ENCODE assay signal across 15 mouse cellular contexts in genomic region chr2:126477556-126477955, GRCm38 (mm10). TPM values are rescaled to one million over a fixed set of nuclear protein-coding genes. Genes with fewer than 3 reads are reported as not detected.
DNase-seq lines count a peak whose midpoint lies in the region; ATAC-seq and TF ChIP-seq lines count a peak whose summit lies in the region.
"Had no signal": no experiment of that assay in that cellular context is flagged by ENCODE, and none has a peak within 500 bp of the region (broad histone marks: within the 10 kb centered on the region; RNA-seq: fewer than 3 reads in every experiment).

No protein-coding gene starts in this region.

- no peak for TF ChIP-seq CTCF in hindbrain, postnatal 0 days (IDR thresholded peaks at IDR 0.05; ENCODE audit: low read depth)
- no peak for TF ChIP-seq CTCF in bone marrow, adult 2 months (IDR thresholded peaks at IDR 0.05; ENCODE audit: control insufficient read depth, insufficient read depth, low read length)

- H3K4me2 ChIP-seq in hindbrain, postnatal 0 days (ENCODE audit: low read depth, low read length): no peak overlapping the region
- H3K4me2 ChIP-seq in hindbrain, embryonic 14.5 days (replicated peaks): no peak overlapping the region
- H3K4me2 ChIP-seq: midbrain, embryonic 12.5 days; neural tube, embryonic 13.5 days; stomach, embryonic 15.5 days had no signal

- no peaks in the 10 kb centered on the region for H3K27me3 ChIP-seq in hindbrain, postnatal 0 days (ENCODE audit: insufficient read depth, low read length)
- no peaks in the 10 kb centered on the region for H3K27me3 ChIP-seq in hindbrain, embryonic 14.5 days (ENCODE audit: control insufficient read depth, insufficient read depth, low read length)
- no peaks in the 10 kb centered on the region for H3K27me3 ChIP-seq in limb, embryonic 10.5 days (ENCODE audit: low read depth, poor library complexity, severe bottlenecking)
- H3K27me3 ChIP-seq: midbrain, embryonic 12.5 days; neural tube, embryonic 13.5 days; stomach, embryonic 15.5 days had no signal

- peak; percentile 74 to 75 for DNase-seq in cerebellum, postnatal 10 days
- peak; percentile 42 for DNase-seq in hindbrain, postnatal 0 days (ENCODE audit: low spot score)
- no peak for DNase-seq in hindbrain, embryonic 14.5 days (ENCODE audit: low spot score)
- DNase-seq in lung, postnatal 36 days: peak; percentile 74
- DNase-seq in urinary bladder, postnatal 4 days (ENCODE audit: low spot score in 2 of 2): no peak
- no peak for DNase-seq in limb, embryonic 10.5 days (ENCODE audit: low spot score)
- DNase-seq: cerebellum, adult 11-12 months had no signal

- H3K27ac ChIP-seq in hindbrain, postnatal 0 days: no peak overlapping the region
- H3K27ac ChIP-seq in hindbrain, embryonic 14.5 days: no peak overlapping the region
- H3K27ac ChIP-seq in bone marrow, adult 2 months (ENCODE audit: control insufficient read depth, insufficient read depth, low read depth, low read length, poor library complexity): 0 out of 2 replicates have a peak overlapping the region, but pooled peaks have one; percentile 1
- no peak overlapping the region for H3K27ac ChIP-seq in limb, embryonic 10.5 days
- H3K27ac ChIP-seq: embryonic facial prominence, embryonic 10.5 days; midbrain, embryonic 12.5 days; neural tube, embryonic 13.5 days; stomach, embryonic 15.5 days had no signal

- no peaks in the 10 kb centered on the region for H3K4me1 ChIP-seq in hindbrain, postnatal 0 days (ENCODE audit: insufficient read depth, low read length)
- H3K4me1 ChIP-seq in hindbrain, embryonic 14.5 days (replicated peaks; ENCODE audit: control insufficient read depth, insufficient read depth, low read length): no peaks in the 10 kb centered on the region
- peaks cover 8% of the 10 kb centered on the region for H3K4me1 ChIP-seq in bone marrow, adult 2 months (ENCODE audit: control insufficient read depth, insufficient read depth, low read length)
- H3K4me1 ChIP-seq in limb, embryonic 10.5 days: no peaks in the 10 kb centered on the region
- H3K4me1 ChIP-seq: embryonic facial prominence, embryonic 10.5 days; midbrain, embryonic 12.5 days; neural tube, embryonic 13.5 days; stomach, embryonic 15.5 days had no signal

- no peak overlapping the region for H3K9ac ChIP-seq in hindbrain, postnatal 0 days (replicated peaks; ENCODE audit: low read length)
- no peak overlapping the region for H3K9ac ChIP-seq in hindbrain, embryonic 14.5 days
- H3K9ac ChIP-seq: midbrain, embryonic 12.5 days; neural tube, embryonic 13.5 days; stomach, embryonic 15.5 days had no signal

- no peaks in the 10 kb centered on the region for H3K36me3 ChIP-seq in hindbrain, postnatal 0 days (ENCODE audit: insufficient read depth, low read length)
- no peaks in the 10 kb centered on the region for H3K36me3 ChIP-seq in hindbrain, embryonic 14.5 days (replicated peaks; ENCODE audit: control insufficient read depth, insufficient read depth)
- no peaks in the 10 kb centered on the region for H3K36me3 ChIP-seq in limb, embryonic 10.5 days
- H3K36me3 ChIP-seq: embryonic facial prominence, embryonic 10.5 days; G1E; midbrain, embryonic 12.5 days; neural tube, embryonic 13.5 days; stomach, embryonic 15.5 days had no signal

- TF ChIP-seq POLR2A in bone marrow, adult 2 months (IDR thresholded peaks at IDR 0.05; ENCODE audit: borderline replicate concordance, control insufficient read depth, low read depth, low read length): no peak

- 67% methylated on average over 7 of the region's 7 CpGs for WGBS in hindbrain, postnatal 0 days
- 93% methylated on average over 7 of the region's 7 CpGs for WGBS in hindbrain, embryonic 14.5 days
- 25% methylated on average over 7 of the region's 7 CpGs for WGBS in bone marrow, adult 2 months
- WGBS in limb, embryonic 10.5 days: 94% methylated on average over 7 of the region's 7 CpGs

- H3K4me3 ChIP-seq in hindbrain, postnatal 0 days (ENCODE audit: low read length): no peak overlapping the region
- no peak overlapping the region for H3K4me3 ChIP-seq in hindbrain, embryonic 14.5 days (replicated peaks; ENCODE audit: low read length)
- no peak overlapping the region for H3K4me3 ChIP-seq in bone marrow, adult 2 months (replicated peaks; ENCODE audit: control insufficient read depth, low read depth, low read length)
- H3K4me3 ChIP-seq in limb, embryonic 10.5 days: no peak overlapping the region
- H3K4me3 ChIP-seq: embryonic facial prominence, embryonic 10.5 days; midbrain, embryonic 12.5 days; neural tube, embryonic 13.5 days; stomach, embryonic 15.5 days had no signal

- no peaks in the 10 kb centered on the region for H3K9me3 ChIP-seq in hindbrain, postnatal 0 days (ENCODE audit: low read length)
- no peaks in the 10 kb centered on the region for H3K9me3 ChIP-seq in hindbrain, embryonic 14.5 days (ENCODE audit: control insufficient read depth, low read length)
- no peaks in the 10 kb centered on the region for H3K9me3 ChIP-seq in limb, embryonic 10.5 days (replicated peaks)
- H3K9me3 ChIP-seq: embryonic facial prominence, embryonic 10.5 days; G1E; midbrain, embryonic 12.5 days; neural tube, embryonic 13.5 days; stomach, embryonic 15.5 days had no signal

- no peak for ATAC-seq in cerebellum, adult (ENCODE audit: insufficient number of reproducible peaks, low FRiP score, low TSS enrichment)
- no peak for ATAC-seq in hindbrain, postnatal 0 days
- ATAC-seq in hindbrain, embryonic 14.5 days (ENCODE audit: low FRiP score): no peak

RNA-seq across cellular contexts. Expression of gene Atp8b4, which starts 22.9 kb away (rescaled TPM):
- total RNA-seq in hindbrain, postnatal 0 days (2014; rRNA removed): 0.10 and 0.18 TPM in 2 replicates
- 0.05 TPM in 1 of 2 replicates, not detected in the other for polyA plus RNA-seq in hindbrain, postnatal 0 days (2015; fragmentation: Nextera tagmentation; extraction: Ambion mirVana)
- 0.08 TPM in 1 of 2 replicates, not detected in the other for polyA plus RNA-seq in hindbrain, embryonic 14.5 days (2014; fragmentation: Nextera tagmentation; extraction: Ambion mirVana)
- 8.3 and 25.1 TPM in 2 replicates for polyA plus RNA-seq in bone marrow, adult 2 months (2011; ENCODE audit: insufficient read depth, insufficient read length, low replicate concordance, missing spikeins)
- polyA plus RNA-seq in limb, embryonic 10.5 days (2016; fragmentation: Nextera tagmentation; extraction: Ambion mirVana): 0.03 and 0.08 TPM in 2 replicates
- total RNA-seq: layer of hippocampus, adult 18-20 months had no signal
- polyA plus RNA-seq: neural tube, embryonic 13.5 days had no signal

Comparison
In these comparisons a context has a peak if more than half of its experiments do, and no peak if none do; other contexts are left out.
1. DNase-seq: peak in cerebellum, postnatal 10 days (2 of 2), hindbrain, postnatal 0 days (single experiment) and lung, postnatal 36 days (single experiment); none in hindbrain, embryonic 14.5 days (single experiment), urinary bladder, postnatal 4 days (0 of 2) and limb, embryonic 10.5 days (single experiment).